Mouse (Mus musculus): ENCODE measurements around the gene Krt13. TPM values are rescaled to one million over a fixed set of nuclear protein-coding genes. Genes with fewer than 3 reads are reported as not detected.

Gene Krt13
- total and polyA plus RNA-seq, 2 experiments from 2014 or later: not detected

DNA sequence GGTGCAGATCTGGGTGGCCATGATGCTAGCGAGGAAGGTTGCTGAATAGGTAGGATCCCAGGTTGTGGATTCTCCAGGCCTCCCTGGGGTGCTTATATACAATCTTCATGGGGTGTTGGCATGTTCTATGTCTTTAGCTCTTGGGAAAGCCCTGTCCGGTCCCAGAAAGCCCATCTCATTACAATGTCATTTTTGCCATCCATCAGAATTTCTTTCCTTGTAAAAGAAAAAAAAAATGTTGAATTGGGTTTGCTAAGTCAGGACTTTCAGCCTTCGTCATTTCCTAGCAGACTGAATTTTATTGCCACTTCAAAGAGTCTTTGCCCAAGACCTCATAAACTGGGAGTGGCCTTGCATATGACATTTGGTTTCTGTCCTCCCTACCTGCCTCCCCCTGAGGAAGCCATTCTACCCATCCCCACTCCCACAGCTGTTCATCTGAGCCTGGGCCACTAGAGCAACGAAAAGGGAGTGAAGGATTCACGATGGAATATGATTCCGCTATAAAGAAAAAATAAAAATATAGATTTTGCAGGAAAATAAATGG is 15.7 kb downstream of the Krt13 start, which contains the start of gene Krt36:
Krt36 (minus strand) TSS at position 51 of the 547 bp plus-strand sequence.
- no peaks in the 10 kb centered on the region for H3K4me1 ChIP-seq (ENCODE audit: control insufficient read depth, insufficient read depth)
- no peak for DNase-seq (ENCODE audit: low spot score)
- H3K9ac ChIP-seq (replicated peaks; ENCODE audit: low read depth, low read length): no peak within 1 kb of the TSS
- TF ChIP-seq EP300 (IDR thresholded peaks at IDR 0.05; ENCODE audit: low read depth): no peak
- TF ChIP-seq CTCF (IDR thresholded peaks at IDR 0.05; ENCODE audit: low read depth): no peak
- WGBS: 83% methylated on average over 6 of the region's 6 CpGs
- H3K36me3 ChIP-seq (replicated peaks; ENCODE audit: control insufficient read depth, insufficient read depth, low read length): no peaks in the 10 kb centered on the region
- no peaks in the 10 kb centered on the region for H3K27me3 ChIP-seq (ENCODE audit: control insufficient read depth, insufficient read depth, low read length)
- no peak within 1 kb of the TSS for H3K4me2 ChIP-seq (ENCODE audit: low read depth, low read length)
- H3K9me3 ChIP-seq (replicated peaks; ENCODE audit: control insufficient read depth, low read length): no peaks in the 10 kb centered on the region
- no peak within 1 kb of the TSS for H3K4me3 ChIP-seq (ENCODE audit: low read depth, low read length)
- ATAC-seq (ENCODE audit: insufficient read depth, low read depth): no peak
- no peak within 1 kb of the TSS for H3K27ac ChIP-seq (ENCODE audit: low read depth)

- no peaks in the 10 kb centered on the region for H3K36me3 ChIP-seq (replicated peaks; ENCODE audit: control insufficient read depth, insufficient read depth, low read length)
- WGBS: 48% methylated on average over 15 of the region's 15 CpGs
- no peak overlapping the region for H3K9ac ChIP-seq (replicated peaks; ENCODE audit: low read depth, low read length)
- no peak overlapping the region for H3K27ac ChIP-seq (ENCODE audit: low read depth)
- no peak for ATAC-seq (ENCODE audit: insufficient read depth, low read depth)
- H3K4me2 ChIP-seq (ENCODE audit: low read depth, low read length): no peak overlapping the region
- DNase-seq (ENCODE audit: low spot score): no peak
- no peak for TF ChIP-seq EP300 (IDR thresholded peaks at IDR 0.05; ENCODE audit: low read depth)
- TF ChIP-seq CTCF (IDR thresholded peaks at IDR 0.05; ENCODE audit: low read depth): no peak
- no peak overlapping the region for H3K4me3 ChIP-seq (ENCODE audit: low read depth, low read length)
- no peaks in the 10 kb centered on the region for H3K27me3 ChIP-seq (ENCODE audit: control insufficient read depth, insufficient read depth, low read length)
- no peaks in the 10 kb centered on the region for H3K9me3 ChIP-seq (replicated peaks; ENCODE audit: control insufficient read depth, low read length)
- H3K4me1 ChIP-seq (ENCODE audit: control insufficient read depth, insufficient read depth): no peaks in the 10 kb centered on the region
Measured at GRCm38 (mm10) chr11:100102693-100103429, 18.5 kb downstream of the Krt13 start.

DNA sequence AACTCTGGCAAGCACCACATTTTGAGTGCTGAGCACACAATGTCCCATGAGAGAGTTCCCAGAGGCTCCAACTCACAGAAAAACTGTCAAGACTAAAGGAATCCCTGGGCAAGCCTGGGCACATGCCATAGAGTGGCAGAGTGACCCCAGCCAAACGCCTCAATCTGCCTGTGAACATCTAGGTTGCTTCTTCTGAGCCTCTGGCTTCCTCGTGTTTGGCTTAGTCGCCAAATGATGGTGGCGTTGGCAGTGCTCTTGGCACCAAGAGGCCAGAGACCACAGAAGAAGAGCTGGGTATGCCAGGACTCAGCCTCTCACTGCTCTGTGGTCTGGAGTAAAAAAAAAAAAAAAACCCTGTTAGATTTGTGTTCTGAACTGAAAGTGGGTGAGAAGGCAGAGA is 21.0 kb downstream of the Krt13 start:
- Histone ChIP-seq H3K9ac (replicated peaks; ENCODE audit: low read depth, low read length) (no peak overlapping the region), H3K4me1 (ENCODE audit: control insufficient read depth, insufficient read depth) (no peaks in the 10 kb centered on the region), H3K27ac (ENCODE audit: low read depth) (no peak overlapping the region), H3K4me3 (ENCODE audit: low read depth, low read length) (no peak overlapping the region), H3K36me3 (replicated peaks; ENCODE audit: control insufficient read depth, insufficient read depth, low read length) (no peaks in the 10 kb centered on the region), H3K9me3 (replicated peaks; ENCODE audit: control insufficient read depth, low read length) (no peaks in the 10 kb centered on the region), H3K27me3 (ENCODE audit: control insufficient read depth, insufficient read depth, low read length) (no peaks in the 10 kb centered on the region), H3K4me2 (ENCODE audit: low read depth, low read length) (no peak overlapping the region)
- DNase-seq (ENCODE audit: low spot score) (no peak), ATAC-seq (ENCODE audit: insufficient read depth, low read depth) (no peak)
- TF ChIP-seq CTCF (IDR thresholded peaks at IDR 0.05; ENCODE audit: low read depth): no peak
- no peak for TF ChIP-seq EP300 (IDR thresholded peaks at IDR 0.05; ENCODE audit: low read depth)
- 76% methylated on average over 4 of the region's 4 CpGs for WGBS

GRCm38 (mm10) chr11:100097819-100098218 is 23.5 kb downstream of the Krt13 start:
- Histone ChIP-seq H3K4me2 (ENCODE audit: low read depth, low read length) (no peak overlapping the region), H3K9me3 (replicated peaks; ENCODE audit: control insufficient read depth, low read length) (no peaks in the 10 kb centered on the region), H3K4me1 (ENCODE audit: control insufficient read depth, insufficient read depth) (no peaks in the 10 kb centered on the region), H3K27me3 (ENCODE audit: control insufficient read depth, insufficient read depth, low read length) (no peaks in the 10 kb centered on the region), H3K27ac (ENCODE audit: low read depth) (no peak overlapping the region), H3K9ac (replicated peaks; ENCODE audit: low read depth, low read length) (no peak overlapping the region), H3K36me3 (replicated peaks; ENCODE audit: control insufficient read depth, insufficient read depth, low read length) (no peaks in the 10 kb centered on the region), H3K4me3 (ENCODE audit: low read depth, low read length) (no peak overlapping the region)
- no peak for TF ChIP-seq EP300 (IDR thresholded peaks at IDR 0.05; ENCODE audit: low read depth)
- no peak for TF ChIP-seq CTCF (IDR thresholded peaks at IDR 0.05; ENCODE audit: low read depth)
- DNase-seq (ENCODE audit: low spot score) (no peak), ATAC-seq (ENCODE audit: insufficient read depth, low read depth) (no peak)
- WGBS: 66% methylated on average over 9 of the region's 9 CpGs

DNA sequence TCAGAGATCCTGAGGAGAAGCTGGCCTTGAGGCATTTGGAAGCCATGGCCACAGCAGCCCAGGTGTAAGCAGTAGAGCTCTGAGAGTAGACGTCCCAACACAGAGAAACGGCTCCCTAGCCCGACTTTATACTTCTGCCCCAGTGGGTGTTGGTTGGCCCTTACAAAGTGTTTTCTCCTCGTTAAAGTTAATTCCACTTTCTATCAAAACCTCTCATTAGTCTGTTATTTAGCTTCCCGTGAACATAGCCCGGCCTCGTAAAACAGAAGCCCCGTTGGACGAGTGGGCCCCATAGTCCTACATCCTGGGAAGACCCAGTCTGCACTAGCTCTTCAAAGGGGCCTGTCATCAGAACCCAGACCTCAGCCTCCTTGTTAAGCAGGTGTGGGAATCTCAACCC is 25.2 kb downstream of the Krt13 start, which contains the start of gene Krt35:
Krt35 (minus strand) TSS at position 101 of the 400 bp plus-strand sequence.
- Histone ChIP-seq H3K27me3 (ENCODE audit: control insufficient read depth, insufficient read depth, low read length) (no peaks in the 10 kb centered on the region), H3K4me1 (ENCODE audit: control insufficient read depth, insufficient read depth) (no peaks in the 10 kb centered on the region), H3K27ac (ENCODE audit: low read depth) (no peak within 1 kb of the TSS), H3K4me3 (ENCODE audit: low read depth, low read length) (no peak within 1 kb of the TSS), H3K9ac (replicated peaks; ENCODE audit: low read depth, low read length) (no peak within 1 kb of the TSS), H3K4me2 (ENCODE audit: low read depth, low read length) (no peak within 1 kb of the TSS), H3K9me3 (replicated peaks; ENCODE audit: control insufficient read depth, low read length) (no peaks in the 10 kb centered on the region), H3K36me3 (replicated peaks; ENCODE audit: control insufficient read depth, insufficient read depth, low read length) (no peaks in the 10 kb centered on the region)
- 81% methylated on average over 9 of the region's 9 CpGs for WGBS
- ATAC-seq (ENCODE audit: insufficient read depth, low read depth): no peak
- TF ChIP-seq CTCF (IDR thresholded peaks at IDR 0.05; ENCODE audit: low read depth): no peak
- no peak for TF ChIP-seq EP300 (IDR thresholded peaks at IDR 0.05; ENCODE audit: low read depth)
- DNase-seq (ENCODE audit: low spot score): no peak
